Mouse (Mus musculus): ENCODE data around the gene B430305J03Rik. TPM values are rescaled to one million over a fixed set of nuclear protein-coding genes. Genes with fewer than 3 reads are reported as not detected.

Gene B430305J03Rik
- total RNA-seq (2023), result 0.28 to 0.45 TPM (median 0.40 TPM) in 4 replicates

DNA sequence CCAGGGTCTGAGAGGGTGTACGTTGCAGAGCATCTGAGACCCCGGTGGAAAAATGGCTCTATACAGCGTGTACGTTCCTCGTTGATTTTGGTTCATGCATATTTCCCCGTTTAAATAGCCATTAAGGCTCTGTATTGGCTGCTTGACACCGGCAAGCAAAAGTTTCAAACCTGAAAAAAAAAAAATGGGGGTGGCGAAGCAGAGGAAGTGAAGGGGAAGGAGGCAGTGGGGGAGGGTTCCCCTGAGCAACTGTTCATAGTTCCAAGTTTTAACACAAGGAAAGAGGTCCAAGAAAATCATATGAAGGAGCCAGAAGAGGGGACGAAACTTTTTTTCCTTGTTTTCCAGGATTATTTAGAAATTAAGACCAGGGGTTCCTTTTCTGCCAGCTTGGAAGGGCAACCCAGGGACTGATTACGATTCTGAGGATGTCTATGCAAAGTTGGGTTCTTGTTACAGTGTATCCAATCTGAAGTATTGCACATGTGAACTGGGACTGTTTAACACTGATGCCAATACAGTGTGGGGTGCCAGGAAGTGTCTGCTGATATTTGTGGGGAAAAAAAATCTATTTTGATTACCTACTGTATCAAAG is at the start of gene B430305J03Rik:
B430305J03Rik (minus strand) TSS at position 173 of the 595 bp plus-strand sequence.

DNA sequence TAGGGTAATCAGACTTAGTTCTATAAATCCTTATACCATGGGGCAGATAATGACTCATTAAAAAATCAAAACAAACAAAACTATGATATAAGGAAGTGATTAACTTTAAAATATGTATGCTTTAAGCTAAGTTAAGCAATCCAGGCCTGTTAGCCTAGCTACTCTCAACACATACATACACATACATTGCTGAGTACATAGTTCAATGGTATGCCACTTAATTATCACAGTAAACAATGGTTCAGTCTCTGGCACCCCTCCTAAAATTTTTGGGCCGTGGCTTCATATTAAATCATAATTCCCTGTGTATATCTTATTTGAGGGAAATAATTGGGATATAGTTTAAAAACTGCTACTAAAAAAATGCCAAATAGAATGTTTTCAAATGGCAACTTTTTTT is 4.4 kb downstream of the B430305J03Rik start, which contains the start of gene Rap2b:
Rap2b (plus strand) TSS at position 301 of the 400 bp plus-strand sequence.

Other genes with a start within 250 kb of the B430305J03Rik start
- 4.6 to 6.0 TPM (median 5.2 TPM) in 4 replicates for gene Rap2b, start 4.3 kb downstream of the B430305J03Rik start, total RNA-seq (2023)

Measured in B cell, adult 62 days (primary cell).